Comparison of ENCODE assay signal across 8 mouse cellular contexts in the genomic region with DNA sequence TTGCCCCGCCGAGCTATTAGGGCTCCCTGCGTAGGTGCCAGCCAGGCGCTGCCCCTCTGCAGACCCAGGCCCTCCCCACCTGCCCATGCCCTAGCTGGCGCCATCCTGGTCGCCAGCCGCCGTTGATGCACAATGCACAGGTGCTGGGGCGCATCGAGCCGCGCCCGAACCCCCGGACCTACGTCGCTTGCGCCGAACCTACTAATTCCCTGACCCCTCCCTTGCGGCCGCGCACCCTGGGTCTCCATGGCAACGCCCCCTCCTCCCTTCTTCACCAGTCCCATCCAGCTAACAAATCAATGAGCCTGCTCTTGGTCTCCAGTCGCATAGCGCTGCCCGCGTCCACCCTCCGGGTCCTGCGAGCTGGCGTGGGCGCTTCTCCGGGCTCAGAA. TPM values are rescaled to one million over a fixed set of nuclear protein-coding genes. Genes with fewer than 3 reads are reported as not detected.
A peak's percentile ranks its signal among the peaks of the same experiment; 100 is the strongest.
DNase-seq lines count a peak whose midpoint lies in the region; ATAC-seq and TF ChIP-seq lines count a peak whose summit lies in the region.

No protein-coding gene starts in this region.

- H3K27me3 ChIP-seq in kidney, embryonic 15.5 days = peaks cover 87% of the 10 kb centered on the region
- H3K27me3 ChIP-seq in MEL (ENCODE audit: control insufficient read depth in 1 of 2, insufficient read depth in 2 of 2, low read length in 2 of 2) = no peaks in the 10 kb centered on the region
- peaks cover 68% of the 10 kb centered on the region for H3K27me3 ChIP-seq in embryonic facial prominence, embryonic 15.5 days
- H3K27me3 ChIP-seq in limb, embryonic 15.5 days = peaks cover 65% of the 10 kb centered on the region
- H3K27me3 ChIP-seq in neural tube, embryonic 15.5 days (replicated peaks) = peaks cover 78% of the 10 kb centered on the region

- DNase-seq in kidney, adult 18-20 months = no peak
- DNase-seq in MEL (ENCODE audit: low read depth, low spot score) = no peak
- DNase-seq in urinary bladder, postnatal 10 days (ENCODE audit: low spot score) = no peak

- peaks cover 4% of the 10 kb centered on the region for H3K79me2 ChIP-seq in MEL (ENCODE audit: control insufficient read depth, insufficient read depth, low read length, poor library complexity)

- H3K9me3 ChIP-seq in kidney, embryonic 15.5 days (replicated peaks) = no peaks in the 10 kb centered on the region
- H3K9me3 ChIP-seq in MEL (replicated peaks; ENCODE audit: insufficient read depth, low read length) = no peaks in the 10 kb centered on the region
- H3K9me3 ChIP-seq in embryonic facial prominence, embryonic 15.5 days (replicated peaks) = no peaks in the 10 kb centered on the region
- no peaks in the 10 kb centered on the region for H3K9me3 ChIP-seq in limb, embryonic 15.5 days
- no peaks in the 10 kb centered on the region for H3K9me3 ChIP-seq in neural tube, embryonic 15.5 days (replicated peaks)

- TF ChIP-seq CTCF in MEL (IDR thresholded peaks at IDR 0.05 in 2 of 3, conservative IDR thresholded peaks at IDR 0.05 in 1 of 3; ENCODE audit: control insufficient read depth in 1 of 3, insufficient read depth in 1 of 3, low read depth in 2 of 3, low read length in 3 of 3, poor library complexity in 1 of 3, severe bottlenecking in 1 of 3) = no peak

- peaks cover 82% of the 10 kb centered on the region for H3K4me1 ChIP-seq in kidney, embryonic 15.5 days
- peaks cover 0 to 10% of the 10 kb centered on the region in 2 experiments; a peak in 3 of 4 replicates for H3K4me1 ChIP-seq in MEL (ENCODE audit: control insufficient read depth in 1 of 2, insufficient read depth in 2 of 2, low read length in 2 of 2)
- H3K4me1 ChIP-seq in embryonic facial prominence, embryonic 15.5 days = peaks cover 83% of the 10 kb centered on the region
- H3K4me1 ChIP-seq in limb, embryonic 15.5 days = peaks cover 79% of the 10 kb centered on the region
- H3K4me1 ChIP-seq in neural tube, embryonic 15.5 days = peaks cover 68% of the 10 kb centered on the region

- peak overlapping the region; percentile 83 for H3K4me3 ChIP-seq in kidney, embryonic 15.5 days (replicated peaks)
- H3K4me3 ChIP-seq in MEL (ENCODE audit: control insufficient read depth in 1 of 2, insufficient read depth in 1 of 2, low read depth in 2 of 2, low read length in 2 of 2) = peak overlapping the region; percentile 84 to 90
- H3K4me3 ChIP-seq in embryonic facial prominence, embryonic 15.5 days (replicated peaks) = peak overlapping the region; percentile 75
- peak overlapping the region; percentile 80 for H3K4me3 ChIP-seq in limb, embryonic 15.5 days
- H3K4me3 ChIP-seq in neural tube, embryonic 15.5 days (replicated peaks) = peak overlapping the region; percentile 79

- no peak for TF ChIP-seq RAD21 in MEL (IDR thresholded peaks at IDR 0.05; ENCODE audit: low read depth, low read length)

- peak; percentile 62 for ATAC-seq in kidney, embryonic 15.5 days (replicated peaks; ENCODE audit: low FRiP score)
- ATAC-seq in embryonic facial prominence, embryonic 15.5 days (ENCODE audit: insufficient number of reproducible peaks, low FRiP score, low TSS enrichment, low read depth) = peak; percentile 22
- peak; percentile 27 for ATAC-seq in limb, embryonic 15.5 days (ENCODE audit: insufficient number of reproducible peaks, low FRiP score, low TSS enrichment, low read depth)
- peak; percentile 58 for ATAC-seq in neural tube, embryonic 15.5 days (ENCODE audit: low FRiP score)
- ATAC-seq in monocyte, adult 5-6 weeks (replicated peaks; ENCODE audit: insufficient number of reproducible peaks, low FRiP score, low TSS enrichment, poor library complexity, severe bottlenecking) = no peak

- H3K36me3 ChIP-seq in kidney, embryonic 15.5 days = peaks cover 9% of the 10 kb centered on the region
- peaks cover 0 to 9% of the 10 kb centered on the region in 2 experiments; a peak in 2 of 4 replicates for H3K36me3 ChIP-seq in MEL (ENCODE audit: control insufficient read depth in 1 of 2, insufficient read depth in 2 of 2, low read length in 2 of 2)
- H3K36me3 ChIP-seq in embryonic facial prominence, embryonic 15.5 days = peaks cover 8% of the 10 kb centered on the region
- peaks cover 8% of the 10 kb centered on the region for H3K36me3 ChIP-seq in limb, embryonic 15.5 days
- H3K36me3 ChIP-seq in neural tube, embryonic 15.5 days = peaks cover 8% of the 10 kb centered on the region

- TF ChIP-seq POLR2A in MEL (IDR thresholded peaks at IDR 0.05; ENCODE audit: control insufficient read depth in 1 of 2, insufficient read depth in 1 of 2, low read depth in 1 of 2, low read length in 2 of 2, poor library complexity in 1 of 2) = no peak; a peak in 1 of 4 replicates

- WGBS in kidney, embryonic 15.5 days = under 1% methylated on average over 31 of the region's 31 CpGs
- WGBS in embryonic facial prominence, embryonic 15.5 days = 1% methylated on average over 31 of the region's 31 CpGs
- WGBS in limb, embryonic 15.5 days = 0% methylated on average over 31 of the region's 31 CpGs
- WGBS in neural tube, embryonic 15.5 days = under 1% methylated on average over 31 of the region's 31 CpGs

- H3K27ac ChIP-seq in kidney, embryonic 15.5 days = peak overlapping the region; percentile 10; the same call in 1 of the 2 replicates
- no peak overlapping the region for H3K27ac ChIP-seq in MEL (ENCODE audit: control insufficient read depth, low read depth, low read length)
- peak overlapping the region; percentile 44; the same call in 1 of the 2 replicates for H3K27ac ChIP-seq in embryonic facial prominence, embryonic 15.5 days (replicated peaks)
- H3K27ac ChIP-seq in limb, embryonic 15.5 days = peak overlapping the region; percentile 89
- peak overlapping the region; percentile 90 for H3K27ac ChIP-seq in neural tube, embryonic 15.5 days (replicated peaks)

- H3K9ac ChIP-seq in kidney, embryonic 15.5 days = peak overlapping the region; percentile 40
- H3K9ac ChIP-seq in MEL (ENCODE audit: control insufficient read depth, low read depth, low read length, poor library complexity, severe bottlenecking) = peak overlapping the region; percentile 85
- H3K9ac ChIP-seq in embryonic facial prominence, embryonic 15.5 days = peak overlapping the region; percentile 37; the same call in 1 of the 2 replicates
- H3K9ac ChIP-seq in limb, embryonic 15.5 days = 0 out of 2 replicates have a peak overlapping the region, but pooled peaks have one; percentile 39
- H3K9ac ChIP-seq in neural tube, embryonic 15.5 days (replicated peaks) = peak overlapping the region; percentile 80

- H3K4me2 ChIP-seq in kidney, embryonic 15.5 days = peak overlapping the region; percentile 96
- H3K4me2 ChIP-seq in embryonic facial prominence, embryonic 15.5 days (replicated peaks) = peak overlapping the region; percentile 99
- H3K4me2 ChIP-seq in limb, embryonic 15.5 days = peak overlapping the region; percentile 99
- peak overlapping the region; percentile 86 for H3K4me2 ChIP-seq in neural tube, embryonic 15.5 days

- no peak for TF ChIP-seq EP300 in MEL (IDR thresholded peaks at IDR 0.05; ENCODE audit: low read depth in 1 of 2, low read length in 2 of 2)

TF ChIP-seq in MEL, 35 proteins besides CTCF, POLR2A, EP300 and RAD21:
- no peak for TF ChIP-seq JUND (IDR thresholded peaks at IDR 0.05; ENCODE audit: low read depth, low read length)
- 0 out of 2 replicates have a peak, but pooled peaks have one; percentile 8 for TF ChIP-seq TBP (IDR thresholded peaks at IDR 0.05; ENCODE audit: low read depth, low read length)

RNA-seq across cellular contexts. Expression of a gene that starts 0.6 kb away (rescaled TPM):
- 9.8 and 10.3 TPM in 2 replicates for polyA plus RNA-seq in kidney, embryonic 15.5 days (2015; fragmentation: Nextera tagmentation; extraction: Ambion mirVana)
- total RNA-seq in MEL (2012; rRNA removed) = 5.3 and 5.7 TPM in 2 replicates
- 10 to 100 TPM in 1 of 2 experiments, not detected in 1; 11.3 TPM for polyA plus RNA-seq in MEL (2012; ENCODE audit: insufficient read depth in 1 of 2, insufficient read length in 2 of 2, low read depth in 1 of 2, low replicate concordance in 2 of 2, missing spikeins in 1 of 2)
- 9.2 and 10.3 TPM in 2 replicates for polyA plus RNA-seq in embryonic facial prominence, embryonic 15.5 days (2015; fragmentation: Nextera tagmentation; extraction: Ambion mirVana)
- 8.9 and 9.6 TPM in 2 replicates for polyA plus RNA-seq in limb, embryonic 15.5 days (2015; fragmentation: Nextera tagmentation; extraction: Ambion mirVana)
- polyA plus RNA-seq in neural tube, embryonic 15.5 days (2015; fragmentation: Nextera tagmentation; extraction: Ambion mirVana) = 7.2 and 7.3 TPM in 2 replicates
- total RNA-seq in monocyte, adult 5-6 weeks (2017) = 2.7 to 7.3 TPM (median 4.7 TPM) in 3 replicates

RNA-seq across cellular contexts. Expression of a gene that starts 18.6 kb away (rescaled TPM):
- 38.9 and 40.7 TPM in 2 replicates for polyA plus RNA-seq in kidney, embryonic 15.5 days (2015; fragmentation: Nextera tagmentation; extraction: Ambion mirVana)
- total RNA-seq in MEL (2012; rRNA removed) = 11.8 and 13.1 TPM in 2 replicates
- 10 to 100 TPM in 1 of 2 experiments, not detected in 1; 13.3 TPM for polyA plus RNA-seq in MEL (2012; ENCODE audit: insufficient read depth in 1 of 2, insufficient read length in 2 of 2, low read depth in 1 of 2, low replicate concordance in 2 of 2, missing spikeins in 1 of 2)
- polyA plus RNA-seq in embryonic facial prominence, embryonic 15.5 days (2015; fragmentation: Nextera tagmentation; extraction: Ambion mirVana) = 35.2 and 37.0 TPM in 2 replicates
- polyA plus RNA-seq in limb, embryonic 15.5 days (2015; fragmentation: Nextera tagmentation; extraction: Ambion mirVana) = 30.4 and 32.3 TPM in 2 replicates
- polyA plus RNA-seq in neural tube, embryonic 15.5 days (2015; fragmentation: Nextera tagmentation; extraction: Ambion mirVana) = 8.3 and 13.3 TPM in 2 replicates
- total RNA-seq in monocyte, adult 5-6 weeks (2017) = 0.75 to 2.7 TPM (median 2.2 TPM) in 3 replicates

RNA-seq across cellular contexts. Expression of a gene that starts 44.7 kb away (rescaled TPM):
- polyA plus RNA-seq in kidney, embryonic 15.5 days (2015; fragmentation: Nextera tagmentation; extraction: Ambion mirVana) = 8.6 and 9.9 TPM in 2 replicates
- 8.0 and 8.1 TPM in 2 replicates for total RNA-seq in MEL (2012; rRNA removed)
- 10 to 100 TPM in 1 of 2 experiments, not detected in 1; 22.6 TPM for polyA plus RNA-seq in MEL (2012; ENCODE audit: insufficient read depth in 1 of 2, insufficient read length in 2 of 2, low read depth in 1 of 2, low replicate concordance in 2 of 2, missing spikeins in 1 of 2)
- polyA plus RNA-seq in embryonic facial prominence, embryonic 15.5 days (2015; fragmentation: Nextera tagmentation; extraction: Ambion mirVana) = 17.2 and 21.4 TPM in 2 replicates
- 13.8 and 16.4 TPM in 2 replicates for polyA plus RNA-seq in limb, embryonic 15.5 days (2015; fragmentation: Nextera tagmentation; extraction: Ambion mirVana)
- 20.2 and 24.2 TPM in 2 replicates for polyA plus RNA-seq in neural tube, embryonic 15.5 days (2015; fragmentation: Nextera tagmentation; extraction: Ambion mirVana)
- total RNA-seq in monocyte, adult 5-6 weeks (2017) = 35.2 to 45.8 TPM (median 42.2 TPM) in 3 replicates

RNA-seq across cellular contexts. Expression of a gene that starts 53.3 kb away (rescaled TPM):
- polyA plus RNA-seq in kidney, embryonic 15.5 days (2015; fragmentation: Nextera tagmentation; extraction: Ambion mirVana) = not detected in 2 replicates
- total RNA-seq in MEL (2012; rRNA removed) = not detected in 2 replicates
- polyA plus RNA-seq in MEL (2012; ENCODE audit: insufficient read depth in 1 of 2, insufficient read length in 2 of 2, low read depth in 1 of 2, low replicate concordance in 2 of 2, missing spikeins in 1 of 2) = not detected
- polyA plus RNA-seq in embryonic facial prominence, embryonic 15.5 days (2015; fragmentation: Nextera tagmentation; extraction: Ambion mirVana) = not detected in 2 replicates
- polyA plus RNA-seq in limb, embryonic 15.5 days (2015; fragmentation: Nextera tagmentation; extraction: Ambion mirVana) = not detected in 2 replicates
- polyA plus RNA-seq in neural tube, embryonic 15.5 days (2015; fragmentation: Nextera tagmentation; extraction: Ambion mirVana) = not detected in 2 replicates
- total RNA-seq in monocyte, adult 5-6 weeks (2017) = not detected in 3 replicates
